Mouse (Mus musculus): ENCODE measurements around the gene 4930452B06Rik.

The 4930452B06Rik gene

GRCm38 (mm10) chr14:8517681-8518080, 148.4 kb downstream of the 4930452B06Rik start:
- DNase-seq, result no peak

DNA sequence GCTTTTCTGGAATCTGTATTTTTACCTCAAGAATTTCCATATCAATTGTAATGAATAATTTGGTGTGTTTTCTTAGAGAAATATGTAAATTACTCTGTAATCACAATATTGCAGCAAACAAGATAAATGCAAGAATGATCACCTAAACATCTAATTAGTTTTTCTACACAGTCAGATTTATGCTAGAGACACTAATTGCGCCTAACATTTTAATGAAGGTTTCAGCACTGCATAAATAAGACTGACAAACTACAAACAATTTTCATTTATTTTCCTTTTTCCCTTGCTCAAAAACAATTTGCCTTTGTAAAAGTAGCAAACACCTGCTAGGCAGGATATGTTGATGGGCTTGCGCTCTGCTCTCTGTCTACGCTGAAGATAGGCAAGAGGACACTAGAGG, 152.0 kb downstream of the 4930452B06Rik start:
- DNase-seq, result no peak

DNA sequence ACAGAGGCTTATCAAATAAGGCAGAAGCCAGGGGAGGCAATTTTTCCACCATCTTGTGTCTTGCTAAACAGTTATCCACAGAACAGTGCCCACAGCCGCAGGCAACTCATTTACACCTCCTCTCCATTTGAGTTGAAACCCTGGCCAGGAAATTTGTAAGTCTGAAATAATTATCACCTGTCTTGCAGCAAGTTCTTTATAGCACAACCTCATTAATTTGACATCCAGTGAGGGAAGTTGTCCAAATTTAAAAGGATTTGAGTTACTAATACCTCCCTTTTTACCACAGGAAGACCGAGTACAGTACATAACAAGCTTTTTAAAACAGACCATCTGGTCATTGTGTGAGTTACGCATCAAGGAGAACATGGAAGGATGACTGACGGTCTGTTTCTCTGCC, 154.8 kb downstream of the 4930452B06Rik start:
- DNase-seq, result no peak

DNA sequence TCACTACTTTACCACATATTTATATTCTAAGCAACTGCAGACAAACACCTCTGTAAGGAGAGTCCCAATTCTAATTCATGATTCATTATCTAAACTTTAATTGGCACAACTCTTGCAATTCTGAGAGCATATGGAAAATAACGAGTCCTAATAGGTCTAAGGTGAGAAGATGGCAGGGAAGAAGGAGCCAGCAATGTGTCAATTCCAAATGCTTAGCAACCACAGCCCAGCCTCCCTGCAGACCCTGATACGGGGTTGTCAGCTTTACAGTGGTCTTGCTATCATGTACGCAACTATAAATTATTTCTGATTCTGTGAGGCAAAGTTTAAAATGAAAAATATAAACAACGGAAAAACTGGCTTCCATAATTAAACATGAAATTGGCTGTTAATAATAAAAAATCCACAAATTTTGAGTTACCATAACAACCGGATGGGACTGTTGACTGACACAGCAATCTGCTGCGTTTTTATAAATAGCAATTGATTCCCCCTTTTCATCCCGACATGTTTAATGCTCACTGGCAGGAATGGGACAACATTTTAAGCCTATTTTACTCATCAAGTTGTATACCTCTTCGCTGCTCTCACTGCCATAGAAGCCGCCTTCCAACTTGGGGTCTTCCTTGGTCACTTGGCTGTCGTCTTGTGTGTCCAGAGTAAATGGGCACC, 155.6 kb downstream of the 4930452B06Rik start:
- no peak for DNase-seq

DNA sequence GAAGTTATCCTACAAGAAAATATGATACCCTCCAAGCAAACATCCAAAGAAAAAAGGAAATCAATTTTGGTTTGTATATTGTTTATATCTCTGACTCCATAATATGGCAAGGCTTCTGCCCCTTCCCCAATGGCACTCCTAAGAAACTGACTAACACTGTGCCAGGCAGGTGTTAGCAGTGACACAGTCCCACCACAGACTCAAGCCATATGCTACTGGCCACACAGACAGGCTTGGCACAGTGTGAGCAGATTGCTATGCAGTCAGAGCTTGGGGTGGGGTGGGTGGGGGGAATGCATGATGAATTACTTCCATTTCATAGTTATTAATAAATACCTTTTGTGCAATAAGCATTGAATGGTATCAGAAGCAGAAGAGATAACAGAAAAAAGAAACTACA, 157.4 kb downstream of the 4930452B06Rik start:
- DNase-seq, result no peak

DNA sequence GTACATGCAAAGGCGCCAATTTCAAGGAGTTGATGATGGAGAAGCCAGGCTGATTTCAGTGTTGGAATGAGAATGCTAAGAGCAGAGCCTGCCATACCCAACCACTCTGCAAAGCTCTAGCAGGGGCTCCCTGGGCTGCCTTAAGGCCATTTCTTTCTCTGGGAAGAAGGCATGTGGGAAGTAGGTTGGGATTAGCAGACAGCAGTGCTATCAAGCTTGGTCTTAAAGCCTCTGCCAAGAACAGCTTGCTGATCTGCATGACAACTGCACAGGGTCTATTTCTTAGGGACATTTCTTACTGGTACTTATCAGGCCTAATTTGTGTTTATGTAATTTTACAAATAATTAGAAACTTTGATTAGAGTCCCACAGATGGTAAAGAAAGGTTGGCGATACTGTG, 161.8 kb downstream of the 4930452B06Rik start:
- no peak for DNase-seq

- DNase-seq, result no peak
Observed at GRCm38 (mm10) chr14:8503345-8503744, 162.7 kb downstream of the 4930452B06Rik start.

- DNase-seq, result no peak
Observed at GRCm38 (mm10) chr14:8502496-8502895, 163.5 kb downstream of the 4930452B06Rik start.

GRCm38 (mm10) chr14:8495691-8496090, 170.3 kb downstream of the 4930452B06Rik start:
- DNase-seq, result peak; percentile 52

- no peak for DNase-seq
Observed at GRCm38 (mm10) chr14:8494952-8495351, 171.1 kb downstream of the 4930452B06Rik start.

DNA sequence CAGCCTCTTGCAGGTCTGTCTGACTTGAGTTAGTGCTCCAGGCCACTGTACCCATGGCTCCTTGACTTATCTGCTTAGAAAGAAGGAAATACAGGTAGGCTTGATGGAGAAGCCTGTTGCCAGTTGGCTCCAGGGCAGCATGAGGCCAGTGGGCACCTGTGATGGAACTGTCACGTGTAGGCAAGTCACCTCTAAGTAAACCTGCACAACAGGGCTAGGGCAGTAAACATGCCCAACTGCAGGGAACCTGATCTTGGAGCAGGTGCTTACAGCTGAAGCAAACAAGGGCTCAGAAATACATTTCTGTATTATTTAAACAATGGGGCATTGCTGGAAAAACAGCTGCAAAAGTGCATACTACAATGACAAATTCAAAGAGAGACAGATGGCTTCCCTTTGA, 171.8 kb downstream of the 4930452B06Rik start:
- no peak for DNase-seq

DNA sequence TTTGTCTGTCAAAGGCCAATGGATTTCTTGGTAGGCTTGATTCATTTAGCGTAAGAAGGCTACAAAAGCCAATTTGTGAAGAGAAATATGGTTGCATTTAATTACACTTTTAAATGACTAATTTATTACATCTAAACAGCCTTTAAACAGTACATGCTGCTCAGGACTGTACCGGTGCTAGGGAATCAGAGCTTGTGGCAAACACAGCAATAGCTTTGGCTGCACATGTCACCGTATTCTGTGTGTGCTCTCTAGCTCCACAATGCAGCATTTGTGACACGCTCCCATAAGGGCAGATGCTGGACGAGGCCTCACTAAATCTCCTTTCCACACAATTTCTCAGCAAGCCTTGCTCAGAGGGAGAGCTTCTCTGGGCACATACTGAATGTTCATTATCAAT, 187.9 kb downstream of the 4930452B06Rik start:
- no peak for DNase-seq

DNA sequence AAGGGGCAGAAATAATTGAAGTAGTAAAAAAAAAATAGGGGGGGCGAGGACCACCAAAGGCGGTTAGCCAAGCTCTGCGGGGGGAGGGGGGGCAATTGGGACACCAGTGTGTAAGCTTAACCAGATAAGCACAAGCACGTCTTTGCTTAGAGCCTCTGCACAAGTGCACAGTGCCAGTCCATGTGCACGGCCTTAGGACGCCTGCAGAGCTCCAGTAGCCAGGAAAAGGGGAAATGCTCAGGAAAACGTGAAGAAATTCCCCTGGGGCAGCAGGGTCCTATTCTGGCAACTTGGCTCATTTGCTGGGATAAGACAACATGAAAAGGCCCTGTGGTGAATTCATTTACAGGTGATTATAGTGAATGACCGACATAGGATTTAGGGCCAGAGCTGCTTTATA, 188.7 kb downstream of the 4930452B06Rik start:
- no peak for DNase-seq

DNA sequence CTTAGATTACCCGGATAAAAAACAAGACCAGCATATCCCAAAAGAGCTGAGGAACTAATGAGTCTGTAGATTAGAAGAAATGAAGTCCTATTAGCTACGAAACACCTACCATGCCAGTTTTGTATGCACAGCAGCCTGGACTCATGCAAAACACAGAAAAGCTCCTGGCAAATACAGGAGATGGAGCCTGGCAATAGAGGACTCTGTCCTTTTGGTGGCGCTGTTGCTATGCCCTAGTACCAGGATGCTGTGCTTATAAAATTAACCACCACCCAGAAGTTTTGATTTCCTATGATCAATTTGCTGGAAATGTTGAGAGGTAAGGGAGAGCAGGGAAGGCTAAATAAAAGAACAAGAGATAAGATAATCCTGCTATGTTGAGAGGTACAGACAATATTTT, 189.4 kb downstream of the 4930452B06Rik start:
- no peak for DNase-seq

GRCm38 (mm10) chr14:8475851-8476250, 190.2 kb downstream of the 4930452B06Rik start:
- DNase-seq, result no peak

DNA sequence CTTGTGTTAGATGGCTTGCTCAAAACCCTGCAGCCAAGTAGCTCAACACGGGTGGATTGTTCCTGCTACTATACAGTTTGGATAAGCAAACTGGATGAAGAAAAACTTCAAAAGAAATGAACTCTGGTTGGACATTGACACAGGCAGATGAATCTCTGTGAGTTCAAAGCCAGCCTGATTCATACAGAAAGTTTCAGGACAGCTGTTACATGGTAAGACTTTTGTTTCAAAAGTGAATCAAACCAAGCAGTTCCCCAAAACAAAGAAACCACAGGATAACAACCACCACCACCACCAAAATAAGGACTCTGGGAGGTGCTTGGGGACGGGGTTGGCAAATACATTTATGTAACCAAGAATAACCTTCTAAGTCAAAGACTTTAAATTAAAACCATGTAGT, 193.2 kb downstream of the 4930452B06Rik start:
- no peak for DNase-seq

GRCm38 (mm10) chr14:8464401-8465154, 201.5 kb downstream of the 4930452B06Rik start:
- no peak for DNase-seq

DNA sequence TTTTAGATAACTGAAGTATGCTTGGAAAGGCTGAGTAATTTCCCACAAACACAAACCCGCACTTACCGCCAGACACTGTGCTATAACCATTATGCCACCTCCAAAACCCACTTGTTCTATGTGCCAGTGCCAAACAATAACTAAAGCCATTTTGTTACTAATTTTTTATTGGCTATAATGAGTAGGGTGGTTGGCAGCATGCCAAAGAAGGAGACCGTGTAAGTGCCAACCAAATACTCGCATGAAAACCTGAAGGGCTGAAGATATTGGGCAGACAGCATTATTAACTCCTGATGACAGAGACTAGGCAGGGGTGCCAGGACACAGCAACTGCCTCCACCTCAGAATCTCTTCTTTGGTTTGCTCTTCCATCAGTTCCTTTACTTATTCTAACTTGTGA, 203.1 kb downstream of the 4930452B06Rik start:
- no peak for DNase-seq

DNA sequence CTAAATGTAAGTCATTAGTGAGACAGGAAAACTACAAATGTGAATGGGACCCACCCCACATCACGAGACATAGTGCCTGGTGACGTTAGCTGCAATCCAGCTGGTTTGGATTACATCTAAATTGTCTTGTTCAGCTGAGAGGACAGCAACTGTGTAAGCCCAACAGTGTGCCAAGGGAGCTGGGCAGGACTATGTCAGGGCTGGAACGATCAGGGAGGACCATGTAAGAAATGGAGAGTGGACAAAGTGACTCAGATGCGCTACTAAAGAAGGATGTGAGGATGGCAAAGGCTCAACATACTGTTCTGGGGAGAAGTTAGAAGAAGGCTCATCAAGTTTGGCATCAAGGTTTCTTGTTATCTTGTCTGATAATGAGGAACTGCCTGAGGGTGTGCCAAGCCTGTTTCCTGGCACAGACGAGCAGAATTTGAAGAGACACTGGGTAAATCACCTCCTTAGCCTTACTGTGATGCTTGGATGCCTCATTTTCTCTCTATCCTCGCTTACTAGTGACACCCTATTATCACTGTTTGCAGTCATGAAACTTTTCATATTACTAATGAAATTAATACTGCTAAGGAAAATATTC, 203.6 kb downstream of the 4930452B06Rik start:
- DNase-seq, result no peak

- peak; percentile 42 for DNase-seq
Observed at GRCm38 (mm10) chr14:8460226-8461129, 205.6 kb downstream of the 4930452B06Rik start.

GRCm38 (mm10) chr14:8459759-8460158, 206.3 kb downstream of the 4930452B06Rik start:
- DNase-seq, result no peak

- DNase-seq, result no peak
Observed at GRCm38 (mm10) chr14:8451117-8451516, 214.9 kb downstream of the 4930452B06Rik start.

GRCm38 (mm10) chr14:8450342-8450741, 215.7 kb downstream of the 4930452B06Rik start:
- no peak for DNase-seq

Measured in kidney, adult 9 months (tissue).